Mouse (Mus musculus) 3T3-L1 (cell line): ENCODE results near the gene Rasd2.

Experiments
- DNase-seq: peaks from one replicate; pipeline ENCODE4 v3.0.0-alpha.2; 2015; ENCODE audit warnings: low read depth, low spot score

Rasd2 gene

DNA sequence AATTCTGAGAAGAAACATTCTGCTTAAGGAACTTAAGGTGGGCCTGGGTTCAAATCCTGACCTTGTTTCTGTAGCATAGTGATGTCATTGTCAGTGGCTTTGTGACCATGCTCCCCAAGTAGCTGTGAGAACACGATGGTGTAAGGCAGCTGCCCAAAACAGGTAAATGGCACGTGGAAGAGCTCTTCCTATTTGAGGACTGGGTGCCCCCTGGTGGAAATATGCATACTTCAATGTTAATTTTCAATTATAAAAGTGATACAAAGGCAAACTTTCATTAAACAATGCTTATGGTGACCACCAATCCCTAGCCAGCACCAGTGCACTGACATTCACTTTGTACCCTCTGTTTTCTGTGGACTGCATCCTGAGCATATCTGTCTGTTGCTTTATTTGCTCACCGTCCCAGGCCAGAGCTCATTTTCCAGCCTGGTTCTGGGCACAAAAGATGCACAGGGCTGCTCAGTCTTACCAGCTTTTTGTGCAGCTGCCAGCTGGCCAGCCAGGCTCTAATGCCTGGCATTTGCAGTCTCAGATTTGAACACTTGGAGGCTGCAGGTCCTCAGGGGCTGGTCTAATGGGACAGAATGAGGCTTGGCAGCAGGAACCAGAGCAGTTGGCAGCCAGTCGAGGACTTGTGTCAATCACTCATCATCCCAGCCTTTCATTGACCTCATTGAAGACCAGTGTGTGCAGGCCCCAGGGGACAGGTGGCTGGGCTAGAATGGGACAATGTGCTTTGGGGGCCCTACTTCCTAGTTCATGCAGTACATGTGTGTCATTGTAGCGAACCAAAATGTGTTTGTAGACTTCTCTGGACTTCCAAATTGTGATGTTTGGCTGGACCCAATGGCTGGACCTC is 6.4 kb downstream of the Rasd2 start:
- peak; percentile 50 for DNase-seq

DNA sequence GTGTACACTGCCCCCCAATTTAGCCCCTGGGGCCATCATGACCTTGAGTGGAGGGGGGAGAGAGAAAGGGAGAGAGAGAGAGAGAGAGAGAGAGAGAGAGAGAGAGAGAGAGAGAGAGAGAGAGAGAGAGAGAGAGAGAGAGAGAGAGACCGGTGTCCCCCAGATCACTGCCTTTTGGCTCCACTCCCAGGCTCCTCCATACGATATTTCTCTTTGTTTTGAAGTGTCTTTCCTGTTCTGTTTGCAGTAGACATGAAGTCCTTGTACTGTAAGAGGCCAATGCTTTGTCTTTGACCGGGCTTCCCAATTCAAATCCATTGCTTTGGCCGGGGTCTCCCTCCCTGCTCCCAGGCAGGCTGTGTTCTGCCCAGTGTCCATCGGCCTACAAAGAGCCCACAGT is 8.9 kb downstream of the Rasd2 start:
- DNase-seq: no peak

DNA sequence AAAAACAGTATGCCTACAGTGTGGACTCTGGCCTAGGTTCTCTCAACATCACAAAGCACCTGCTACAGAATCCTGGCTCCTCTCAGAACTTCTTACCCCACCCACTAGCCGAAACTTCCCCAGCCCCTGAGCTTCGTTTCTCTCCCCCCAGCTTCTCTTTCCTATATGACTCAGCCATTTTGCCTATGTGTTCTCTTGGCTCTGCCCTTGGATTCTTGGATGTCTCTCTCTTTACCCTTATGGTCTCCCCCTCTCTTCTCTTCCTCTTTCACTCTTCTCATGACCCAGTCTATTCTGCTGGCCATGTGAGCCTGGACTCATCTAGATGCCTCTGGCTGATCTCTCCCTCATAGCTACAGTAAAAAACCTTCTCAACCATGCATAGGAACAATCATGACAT is 13.0 kb downstream of the Rasd2 start:
- DNase-seq: no peak

DNA sequence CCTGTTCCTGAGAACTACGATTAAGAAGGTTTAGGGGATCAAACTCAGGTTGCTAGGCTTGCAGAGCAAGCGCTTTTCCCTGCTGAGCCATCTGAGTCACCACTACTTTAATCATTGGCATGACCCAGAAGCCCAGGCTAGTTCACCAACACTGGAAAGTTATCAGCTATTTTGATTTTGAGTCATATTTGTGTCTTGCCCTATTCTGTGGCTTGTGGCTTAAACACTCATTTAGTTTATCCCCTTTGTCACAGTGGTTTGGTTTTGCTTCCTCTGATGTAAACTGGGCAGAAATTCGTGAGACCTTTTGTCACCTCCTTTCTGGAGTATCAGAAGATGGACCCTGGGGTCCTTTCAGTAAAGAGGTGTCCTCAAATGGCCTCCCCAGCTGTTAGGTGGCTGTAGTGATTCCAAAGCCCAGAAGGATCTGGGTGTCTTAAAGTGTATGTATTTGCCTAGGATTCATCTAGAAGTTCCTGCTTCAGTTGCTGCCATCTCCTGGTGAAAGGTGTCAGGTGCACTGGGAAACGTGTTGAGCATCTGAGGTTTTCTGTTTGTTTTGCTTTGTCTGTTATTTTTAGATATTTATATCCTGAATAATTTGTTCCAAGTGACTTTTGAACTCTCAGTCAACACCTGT is 20.3 kb downstream of the Rasd2 start:
- peak; percentile 66 for DNase-seq

DNA sequence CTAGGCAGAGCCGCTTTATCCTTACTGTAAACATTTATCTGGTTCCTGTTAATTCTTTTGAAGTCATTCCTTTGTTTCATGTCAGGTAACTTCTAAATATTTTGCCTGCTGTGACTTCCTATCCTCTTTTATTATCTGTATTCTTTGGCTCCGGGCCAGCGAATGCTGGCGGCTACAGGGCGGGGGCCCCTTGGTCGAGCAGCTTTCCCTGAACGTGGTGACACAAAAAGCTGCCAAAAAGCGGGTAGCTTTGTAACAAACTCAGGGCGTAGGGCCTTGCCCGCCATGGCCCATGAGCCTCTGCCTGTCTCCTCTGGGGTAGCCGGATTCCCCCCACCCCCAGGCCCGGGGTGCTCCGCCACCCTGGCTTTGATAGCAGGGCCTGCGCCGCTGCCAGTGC is 33.6 kb downstream of the Rasd2 start:
- no peak for DNase-seq

DNA sequence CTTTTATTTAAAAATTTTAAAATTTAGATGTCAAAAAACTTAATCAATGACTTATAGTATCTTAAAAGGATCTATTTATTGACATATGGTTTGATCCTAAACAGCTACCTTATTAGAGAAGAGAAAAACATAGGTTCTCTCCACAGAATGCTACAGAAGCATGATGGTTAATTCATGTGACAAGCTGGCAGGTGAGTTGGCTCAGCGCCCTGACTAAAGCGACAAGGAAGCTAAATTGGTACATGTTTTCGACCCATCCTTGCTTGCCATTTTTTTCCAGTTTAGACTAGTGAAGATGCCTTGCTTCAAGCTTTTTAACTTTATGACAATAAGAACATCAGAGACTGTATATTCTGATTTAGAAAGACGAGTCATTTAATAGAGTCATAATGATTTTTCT is 35.4 kb downstream of the Rasd2 start:
- no peak for DNase-seq

DNA sequence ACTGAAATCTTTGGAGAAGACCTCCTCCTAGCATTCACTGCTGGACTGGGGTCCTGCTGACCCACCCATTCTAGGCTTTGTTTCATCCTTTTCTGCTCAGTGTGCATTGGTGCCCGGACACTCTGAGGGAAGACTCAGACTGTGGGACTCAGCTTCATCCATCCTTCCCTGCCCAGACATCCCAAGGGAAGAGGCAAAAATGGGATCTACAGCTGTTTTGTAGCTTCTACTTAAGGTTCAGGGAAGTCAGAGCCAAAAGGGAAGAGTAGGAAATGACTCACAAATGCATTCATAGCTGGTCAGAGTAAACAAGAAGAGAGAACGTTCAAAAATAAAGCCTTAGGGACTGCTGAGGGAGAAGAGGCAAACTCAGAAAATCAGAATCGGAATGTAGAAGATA is 40.3 kb downstream of the Rasd2 start:
- DNase-seq: no peak

DNA sequence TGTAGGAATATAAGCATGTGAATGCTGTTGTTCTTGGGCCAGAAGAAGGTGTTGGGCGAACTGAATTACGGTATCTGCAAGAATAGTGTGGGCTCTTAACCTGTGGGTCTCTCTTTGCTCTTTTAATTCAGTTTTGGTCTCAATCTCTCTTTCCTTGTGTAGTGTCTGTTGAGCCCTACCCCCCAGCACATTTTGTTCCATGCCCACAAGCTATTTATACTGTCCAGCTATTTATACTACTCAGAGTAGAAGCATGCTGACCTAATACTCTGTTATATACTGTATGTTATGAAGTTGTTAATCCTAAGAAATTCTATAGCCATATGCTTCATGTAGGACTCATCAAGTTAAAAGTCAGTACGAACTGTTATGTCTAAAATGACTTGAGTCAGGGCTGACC is 41.9 kb downstream of the Rasd2 start:
- no peak for DNase-seq

DNA sequence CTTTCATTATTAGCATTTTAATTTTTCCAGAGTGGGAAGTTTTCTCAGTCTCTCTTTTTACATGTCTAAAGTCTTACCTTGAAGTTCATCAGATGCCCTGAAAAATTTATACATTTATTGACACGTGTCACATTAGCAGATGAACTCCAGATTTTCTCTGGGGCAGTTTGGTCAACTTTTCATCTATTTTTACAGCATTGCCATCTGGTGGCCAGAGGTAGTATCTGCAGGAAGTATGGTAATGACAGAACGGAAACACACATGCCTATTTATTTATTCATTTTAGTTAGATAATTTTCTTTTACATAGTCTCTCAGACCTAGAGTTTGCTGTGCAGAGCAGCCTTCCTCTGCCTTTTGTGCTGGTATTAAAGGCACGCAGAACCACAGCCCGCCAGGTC is 58.4 kb downstream of the Rasd2 start:
- peak; percentile 72 for DNase-seq
